Mouse (Mus musculus): Measurements from ENCODE around the gene Cry1. TPM values are rescaled to one million over a fixed set of nuclear protein-coding genes. Genes with fewer than 3 reads are reported as not detected.

Gene Cry1
- 7.4 TPM for polyA plus RNA-seq (2014; fragmentation: Illumina TruSeq; extraction: RNeasy Lipid Tissue Mini Kit (QIAGEN cat#74804); ENCODE audit: low read depth, low replicate concordance)

GRCm38 (mm10) chr10:85184964-85185608, at the start of gene Cry1:
TSS of gene Cry1 (minus strand) at chr10:85185064.

GRCm38 (mm10) chr10:85127395-85128287, 57.2 kb downstream of the Cry1 start, which contains the start of gene Mterf2:
TSS of gene Mterf2 (minus strand) at chr10:85128027.

GRCm38 (mm10) chr10:85102247-85103084, 82.4 kb downstream of the Cry1 start, which contains the start of the genes Fhl4 and Tmem263:
TSS of gene Fhl4 (minus strand) at chr10:85102495.
TSS of gene Tmem263 (plus strand) at chr10:85102627.

Other genes starting within 250 kb of the Cry1 start
- gene Fhl4, start 82.6 kb downstream of the Cry1 start, polyA plus RNA-seq (2014; fragmentation: Illumina TruSeq; extraction: RNeasy Lipid Tissue Mini Kit (QIAGEN cat#74804); ENCODE audit: low read depth, low replicate concordance) = 0.65 TPM
- gene Tmem263, start 82.4 kb downstream of the Cry1 start, polyA plus RNA-seq (2014; fragmentation: Illumina TruSeq; extraction: RNeasy Lipid Tissue Mini Kit (QIAGEN cat#74804); ENCODE audit: low read depth, low replicate concordance) = 18.7 TPM
- gene Mterf2, start 57.0 kb downstream of the Cry1 start, polyA plus RNA-seq (2014; fragmentation: Illumina TruSeq; extraction: RNeasy Lipid Tissue Mini Kit (QIAGEN cat#74804); ENCODE audit: low read depth, low replicate concordance) = 30.0 TPM
- 3.9 TPM for gene Btbd11, start 201.8 kb upstream of the Cry1 start, polyA plus RNA-seq (2014; fragmentation: Illumina TruSeq; extraction: RNeasy Lipid Tissue Mini Kit (QIAGEN cat#74804); ENCODE audit: low read depth, low replicate concordance)

Measured in kidney, adult 10 weeks (tissue).